Mouse (Mus musculus) lung, embryonic 14.5 days (tissue): ENCODE results near the gene Inmt. TPM values are rescaled to one million over a fixed set of nuclear protein-coding genes. Genes with fewer than 3 reads are reported as not detected.

Experiments
- ATAC-seq: fragments of 200-750 bp; cut with Nextera tagmentation; 2 replicates; pipeline ENCODE4 v1.8.0; 2017; ENCODE audit warnings: mild to moderate bottlenecking, moderate TSS enrichment, moderate library complexity; ENCODE audit not compliant: insufficient read depth
- DNase-seq: peaks from one replicate; pipeline ENCODE4 v3.0.0-alpha.2; 2015
- H3K27ac ChIP-seq: fragments of 300-500 bp; sonication (generic); 2 replicates; pipeline ENCODE4 v1.5.1; 2014; ENCODE audit warnings: low read depth, mild to moderate bottlenecking, moderate library complexity
- H3K27me3 ChIP-seq: fragments of 300-500 bp; sonication (generic); 2 replicates; pipeline ENCODE4 v1.6.1; 2014; ENCODE audit warnings: low read length, control low read depth; ENCODE audit not compliant: insufficient read depth
- H3K36me3 ChIP-seq: fragments of 300-500 bp; sonication (generic); 2 replicates; pipeline ENCODE4 v1.6.1; 2014; ENCODE audit warnings: control low read depth; ENCODE audit not compliant: insufficient read depth
- H3K4me1 ChIP-seq: fragments of 300-500 bp; sonication (generic); 2 replicates; pipeline ENCODE4 v1.6.1; 2014; ENCODE audit warnings: antibody characterized with exemption, control low read depth; ENCODE audit not compliant: insufficient read depth
- H3K4me2 ChIP-seq: fragments of 300-500 bp; sonication (generic); 2 replicates; pipeline ENCODE4 v1.6.1; 2014; ENCODE audit warnings: mild to moderate bottlenecking
- H3K4me3 ChIP-seq: fragments of 300-500 bp; sonication (generic); 2 replicates; pipeline ENCODE4 v1.5.1; 2014; ENCODE audit warnings: low read depth, low read length
- H3K9ac ChIP-seq: fragments of 300-500 bp; sonication (generic); 2 replicates; pipeline ENCODE4 v1.6.1; 2014
- H3K9me3 ChIP-seq: fragments of 300-500 bp; sonication (generic); 2 replicates; pipeline ENCODE4 v1.6.1; 2016; ENCODE audit warnings: low read depth, low read length, control low read depth
- CTCF ChIP-seq: IDR thresholded peaks from 2 replicates; pipeline ENCODE4 v1.5.1; 2016; ENCODE audit warnings: antibody characterized with exemption, low read depth
- WGBS: fragments of 180-500 bp; shearing (Covaris S2); extraction: QIAGEN DNeasy Blood & Tissue Kit; methylation state at CpG from one replicate; pipeline ENCODE4 v1.1.7; 2014; 5-methylcytosine and 5-hydroxymethylcytosine counted together
- polyA plus RNA-seq: library from polyadenylated mRNA; unstranded; fragments of >200 nt; fragmentation: Nextera tagmentation; extraction: Ambion mirVana; gene quantifications from 2 replicates; pipeline ENCODE4 v1.2.1, GENCODE M21; 2014

The Inmt gene
- polyA plus RNA-seq, 1 experiment from 2014 or later: 0.29 TPM

DNA sequence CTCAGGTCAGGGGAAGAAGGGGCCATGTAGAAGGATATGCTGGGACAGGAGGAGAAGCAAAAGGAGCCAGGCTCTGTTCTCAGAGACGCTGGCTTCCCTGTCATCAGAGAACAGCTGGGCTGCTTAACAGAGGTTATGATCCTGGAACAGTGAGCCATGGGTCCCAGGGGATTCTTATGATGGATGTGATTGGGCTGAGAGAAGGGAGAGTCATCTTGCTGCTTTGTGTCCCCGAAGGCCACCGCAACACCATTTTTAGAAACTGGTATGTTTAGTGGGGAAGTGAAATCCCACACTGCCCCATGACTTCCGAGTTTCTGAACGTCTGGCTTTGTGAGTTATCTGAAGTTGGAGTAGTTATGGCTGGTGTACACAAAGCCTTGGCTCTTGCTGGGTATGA, 29.6 kb downstream of the Inmt start:
- no peak overlapping the region for H3K27ac ChIP-seq
- TF ChIP-seq CTCF: no peak
- no peak overlapping the region for H3K4me2 ChIP-seq
- H3K9me3 ChIP-seq: no peaks in the 10 kb centered on the region
- DNase-seq: peak; percentile 8
- no peak overlapping the region for H3K9ac ChIP-seq
- ATAC-seq: no peak
- no peaks in the 10 kb centered on the region for H3K36me3 ChIP-seq
- no peaks in the 10 kb centered on the region for H3K4me1 ChIP-seq
- no peak overlapping the region for H3K4me3 ChIP-seq
- H3K27me3 ChIP-seq: no peaks in the 10 kb centered on the region
- 76% methylated on average over 5 of the region's 5 CpGs for WGBS

DNA sequence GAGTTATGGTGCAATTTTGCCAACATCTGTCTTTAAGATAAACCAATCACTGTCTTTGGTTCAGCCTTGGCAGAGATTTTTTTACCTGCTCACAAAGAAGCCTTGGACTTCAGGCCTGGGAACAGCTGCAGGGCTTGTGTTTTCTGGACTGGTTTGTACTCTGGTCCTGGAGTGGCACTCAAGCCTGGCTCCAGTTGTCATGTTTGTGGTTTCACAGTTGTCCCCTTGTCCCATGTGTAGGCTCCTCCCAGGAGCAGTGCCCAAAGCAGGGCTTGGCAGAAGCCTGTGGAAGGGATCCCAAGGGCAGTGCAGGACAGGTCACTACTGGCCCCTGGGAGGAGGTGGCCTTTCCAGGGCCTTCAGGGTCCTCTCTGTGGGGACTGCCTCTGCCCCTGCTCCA, 36.5 kb downstream of the Inmt start:
- no peaks in the 10 kb centered on the region; the same call in 1 of the 2 replicates for H3K4me1 ChIP-seq
- no peaks in the 10 kb centered on the region for H3K9me3 ChIP-seq
- H3K27me3 ChIP-seq: no peaks in the 10 kb centered on the region
- DNase-seq (no peak), ATAC-seq (no peak)
- H3K36me3 ChIP-seq: no peaks in the 10 kb centered on the region
- H3K4me3 ChIP-seq: no peak overlapping the region
- no peak for TF ChIP-seq CTCF
- no peak overlapping the region for H3K27ac ChIP-seq
- H3K4me2 ChIP-seq: no peak overlapping the region
- H3K9ac ChIP-seq: no peak overlapping the region

DNA sequence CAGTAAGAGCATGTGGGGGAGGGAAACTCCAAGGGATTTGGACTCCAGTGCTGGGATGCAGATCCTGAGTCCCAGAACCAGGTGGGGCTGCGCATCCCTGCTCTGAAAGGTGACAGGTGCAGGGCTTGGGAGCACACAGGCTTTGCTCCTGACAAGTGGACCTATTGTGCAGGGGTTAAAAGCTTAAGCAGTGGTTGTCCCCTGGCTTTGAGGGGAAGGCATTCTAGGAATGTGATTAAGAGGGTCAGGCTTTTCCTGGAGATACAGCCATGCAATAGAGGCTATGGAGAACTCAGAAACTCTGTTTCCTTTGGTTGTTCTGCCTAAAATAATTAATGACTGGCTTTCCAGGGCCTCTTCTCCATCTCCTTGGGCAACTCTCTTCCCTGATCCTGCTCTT, 41.4 kb downstream of the Inmt start:
- Histone ChIP-seq H3K9me3 (no peaks in the 10 kb centered on the region), H3K27ac (no peak overlapping the region), H3K4me2 (no peak overlapping the region), H3K36me3 (no peaks in the 10 kb centered on the region), H3K27me3 (no peaks in the 10 kb centered on the region), H3K4me3 (no peak overlapping the region), H3K9ac (no peak overlapping the region), H3K4me1 (no peaks in the 10 kb centered on the region; the same call in 1 of the 2 replicates)
- no peak for TF ChIP-seq CTCF
- DNase-seq (peak; percentile 15), ATAC-seq (peak; percentile 57; the same call in 1 of the 2 replicates)
- WGBS: 80% methylated on average over 1 of the region's 1 CpGs

DNA sequence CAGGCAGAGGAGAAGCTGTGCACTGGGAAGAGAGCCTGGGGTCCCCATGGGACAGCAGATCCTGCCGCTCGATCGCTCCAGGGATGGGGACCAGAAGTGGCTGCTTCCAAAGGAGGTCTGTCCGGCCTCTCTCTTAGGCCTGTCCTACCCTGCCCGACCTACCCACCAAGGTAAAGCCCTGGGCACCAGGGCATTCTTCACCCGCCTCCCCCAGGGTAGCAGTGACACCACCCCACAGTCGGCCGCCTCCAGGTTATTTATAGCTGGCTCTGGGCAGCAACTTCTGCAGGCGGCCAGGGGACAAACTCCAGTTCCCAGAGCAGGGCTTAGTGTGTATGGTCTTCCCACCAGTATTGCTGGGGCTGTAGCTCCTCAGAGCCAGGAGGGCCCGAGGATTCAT, 42.0 kb downstream of the Inmt start, which contains the start of gene Crhr2:
Gene Crhr2, minus strand, starts transcription at position 223 of the 400 bp plus-strand sequence.
- peak within 1 kb of the TSS; percentile 67; the same call in 1 of the 2 replicates for H3K27ac ChIP-seq
- no peaks in the 10 kb centered on the region for H3K9me3 ChIP-seq
- no peak for TF ChIP-seq CTCF
- no peak within 1 kb of the TSS for H3K9ac ChIP-seq
- no peaks in the 10 kb centered on the region for H3K27me3 ChIP-seq
- no peak within 1 kb of the TSS for H3K4me2 ChIP-seq
- no peaks in the 10 kb centered on the region; the same call in 1 of the 2 replicates for H3K4me1 ChIP-seq
- ATAC-seq: no peak
- WGBS: 72% methylated on average over 10 of the region's 10 CpGs
- DNase-seq: no peak
- H3K4me3 ChIP-seq: no peak within 1 kb of the TSS
- H3K36me3 ChIP-seq: no peaks in the 10 kb centered on the region

DNA sequence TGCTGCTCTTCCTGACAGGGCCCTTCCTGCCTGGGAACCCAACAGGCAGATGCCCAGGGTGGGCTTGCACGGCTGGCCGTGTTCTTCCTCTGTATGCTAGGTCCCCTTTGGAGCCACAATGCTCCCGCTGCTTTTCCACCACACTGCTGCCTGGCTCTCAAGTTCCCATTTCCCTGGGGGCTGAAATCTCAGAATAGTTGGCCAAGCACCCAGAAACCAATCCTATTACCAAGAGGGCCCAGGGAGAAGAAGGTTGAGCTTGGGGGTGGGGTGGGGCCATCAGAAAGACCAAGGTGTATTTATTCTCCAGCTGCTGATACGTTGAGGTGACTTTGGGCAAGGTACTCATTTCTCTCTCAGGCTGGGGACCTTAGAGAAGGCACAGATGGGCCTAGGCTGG, 43.5 kb downstream of the Inmt start:
- Histone ChIP-seq H3K4me3 (no peak overlapping the region), H3K9me3 (no peaks in the 10 kb centered on the region), H3K27me3 (no peaks in the 10 kb centered on the region), H3K27ac (peak overlapping the region; percentile 32; the same call in 1 of the 2 replicates), H3K4me1 (no peaks in the 10 kb centered on the region; the same call in 1 of the 2 replicates), H3K36me3 (no peaks in the 10 kb centered on the region), H3K4me2 (no peak overlapping the region), H3K9ac (no peak overlapping the region)
- no peak for TF ChIP-seq CTCF
- 74% methylated on average over 4 of the region's 4 CpGs for WGBS
- no peak for ATAC-seq
- no peak for DNase-seq

DNA sequence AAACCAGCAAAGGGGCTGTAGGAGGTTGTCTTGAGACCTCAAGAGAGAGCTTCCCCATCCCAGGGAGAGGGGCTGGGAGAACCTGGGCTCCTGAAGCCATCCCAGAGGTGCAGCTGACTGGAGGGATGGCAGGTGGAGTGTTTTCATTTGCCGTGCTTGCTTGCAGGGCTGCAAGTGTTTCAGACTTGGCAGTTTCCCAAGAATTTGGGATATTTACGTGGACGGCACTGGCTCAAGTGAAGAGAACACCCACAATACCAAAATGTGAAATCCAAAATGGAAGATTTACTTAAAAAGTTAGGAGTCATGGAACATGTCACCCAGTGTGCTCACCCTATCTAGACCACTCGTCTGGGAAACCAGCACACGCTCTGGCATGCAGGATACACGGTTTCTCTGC, 44.2 kb downstream of the Inmt start:
- Histone ChIP-seq H3K4me3 (no peak overlapping the region), H3K27me3 (no peaks in the 10 kb centered on the region), H3K4me2 (no peak overlapping the region), H3K27ac (no peak overlapping the region; the same call in 1 of the 2 replicates), H3K4me1 (no peaks in the 10 kb centered on the region; the same call in 1 of the 2 replicates), H3K36me3 (no peaks in the 10 kb centered on the region), H3K9me3 (no peaks in the 10 kb centered on the region), H3K9ac (no peak overlapping the region)
- DNase-seq: peak; percentile 74
- TF ChIP-seq CTCF: no peak
- ATAC-seq: peak; percentile 35; the same call in 1 of the 2 replicates
- WGBS: 21% methylated on average over 6 of the region's 6 CpGs

DNA sequence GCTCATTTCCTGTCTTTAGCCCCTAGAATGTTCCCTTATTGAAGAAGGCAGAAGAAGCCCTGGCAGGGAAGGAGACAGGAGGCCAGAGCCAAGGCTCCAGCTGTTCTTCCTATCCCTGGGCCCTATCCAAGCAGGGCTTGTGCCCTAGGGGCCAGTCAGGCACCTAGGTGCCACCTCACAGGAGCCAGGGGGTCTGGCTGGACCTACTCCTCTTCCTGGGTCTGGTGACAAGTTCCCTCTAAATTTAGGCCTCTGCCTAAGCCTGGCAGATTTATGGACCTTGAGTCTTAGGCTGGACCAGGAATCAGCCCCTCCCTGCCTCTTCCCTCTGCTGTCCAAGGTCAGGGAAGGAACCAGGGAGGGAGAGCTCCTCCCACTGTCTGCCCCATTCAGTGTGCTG, 46.5 kb downstream of the Inmt start:
- Histone ChIP-seq H3K27me3 (no peaks in the 10 kb centered on the region), H3K4me1 (no peaks in the 10 kb centered on the region), H3K9ac (no peak overlapping the region), H3K36me3 (no peaks in the 10 kb centered on the region), H3K4me3 (no peak overlapping the region), H3K27ac (no peak overlapping the region), H3K9me3 (no peaks in the 10 kb centered on the region), H3K4me2 (no peak overlapping the region)
- ATAC-seq: no peak
- TF ChIP-seq CTCF: no peak
- DNase-seq: no peak

DNA sequence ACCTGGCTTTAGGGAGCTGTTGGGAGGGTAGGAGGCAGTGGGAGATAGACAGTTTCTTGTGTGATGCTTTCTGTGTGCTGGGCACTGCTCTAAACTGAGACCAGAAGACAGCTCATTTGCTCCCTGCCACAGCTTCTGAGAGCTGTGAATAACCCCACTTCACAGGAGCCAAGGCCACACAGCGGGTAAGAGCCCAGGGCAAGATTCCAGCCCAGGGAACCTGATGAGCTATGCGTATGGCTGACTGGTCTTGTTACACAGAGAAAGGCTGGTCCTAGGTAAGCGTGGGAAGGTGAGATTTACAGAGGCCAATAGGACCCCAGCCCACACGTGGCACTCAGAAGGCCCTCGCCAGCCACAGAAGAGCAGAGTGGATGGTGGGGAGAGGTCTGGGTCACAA, 48.3 kb downstream of the Inmt start:
- Histone ChIP-seq H3K4me1 (no peaks in the 10 kb centered on the region), H3K9ac (no peak overlapping the region), H3K27me3 (no peaks in the 10 kb centered on the region), H3K36me3 (no peaks in the 10 kb centered on the region), H3K27ac (no peak overlapping the region), H3K4me3 (no peak overlapping the region), H3K9me3 (no peaks in the 10 kb centered on the region), H3K4me2 (no peak overlapping the region)
- TF ChIP-seq CTCF: no peak
- WGBS: 75% methylated on average over 5 of the region's 5 CpGs
- no peak for DNase-seq
- no peak for ATAC-seq
